Mouse (Mus musculus) neural tube, embryonic 14.5 days (tissue): ENCODE measurements at regions not wholly inside any gene's neighbourhood (a gene's known extent, or its start where the extent isn't known, plus 50 kb on each side); places are given as distances from the start of the nearest gene placed in this dataset.
A peak's percentile ranks its signal among the peaks of the same experiment; 100 is the strongest.

Source experiments
- ATAC-seq: fragments of 200-750 bp; cut with Nextera tagmentation; 2 replicates; pipeline ENCODE4 v1.8.0; 2017; ENCODE audit warnings: low read depth, mild to moderate bottlenecking, moderate TSS enrichment, moderate library complexity
- H3K27ac ChIP-seq: fragments of 300-500 bp; sonication (generic); 2 replicates; pipeline ENCODE4 v1.5.1; 2014; ENCODE audit warnings: low read depth, mild to moderate bottlenecking, control low read depth, low read length, moderate library complexity, mixed read lengths
- H3K27me3 ChIP-seq: fragments of 300-500 bp; sonication (generic); 2 replicates; pipeline ENCODE4 v1.6.1; 2014; ENCODE audit warnings: low read length; ENCODE audit not compliant: control insufficient read depth, insufficient read depth
- H3K36me3 ChIP-seq: fragments of 300-500 bp; sonication (generic); 2 replicates; pipeline ENCODE4 v1.6.1; 2014; ENCODE audit warnings: low read length, mixed read lengths; ENCODE audit not compliant: control insufficient read depth, insufficient read depth
- H3K4me1 ChIP-seq: fragments of 300-500 bp; sonication (generic); 2 replicates; pipeline ENCODE4 v1.6.1; 2014; ENCODE audit warnings: low read length; ENCODE audit not compliant: control insufficient read depth, insufficient read depth
- H3K4me2 ChIP-seq: fragments of 300-500 bp; sonication (generic); 2 replicates; pipeline ENCODE4 v1.6.1; 2014; ENCODE audit warnings: mild to moderate bottlenecking, low read depth, low read length, control low read depth
- H3K4me3 ChIP-seq: fragments of 300-500 bp; sonication (generic); 2 replicates; pipeline ENCODE4 v1.5.1; 2014; ENCODE audit warnings: low read depth, low read length, control low read depth, mixed read lengths
- H3K9ac ChIP-seq: fragments of 300-500 bp; sonication (generic); replicated peaks from 2 replicates; pipeline ENCODE4 v1.6.1; 2014; ENCODE audit warnings: low read depth, mild to moderate bottlenecking, control low read depth, low read length, mixed read lengths
- H3K9me3 ChIP-seq: fragments of 300-500 bp; sonication (generic); 2 replicates; pipeline ENCODE4 v1.6.1; 2016; ENCODE audit warnings: low read length; ENCODE audit not compliant: control insufficient read depth
- WGBS: fragments of 180-500 bp; shearing (Covaris S2); extraction: QIAGEN DNeasy Blood & Tissue Kit; methylation state at CpG from one replicate; pipeline ENCODE4 v1.1.7; 2014; 5-methylcytosine and 5-hydroxymethylcytosine counted together

GRCm38 (mm10) chr1:118741286-118741685 is 113.5 kb downstream of the Tfcp2l1 start:
- H3K4me3 ChIP-seq = no peak overlapping the region
- no peaks in the 10 kb centered on the region for H3K27me3 ChIP-seq
- H3K4me2 ChIP-seq = no peak overlapping the region
- no peak overlapping the region for H3K9ac ChIP-seq
- no peaks in the 10 kb centered on the region for H3K9me3 ChIP-seq
- no peaks in the 10 kb centered on the region for H3K4me1 ChIP-seq
- WGBS = 84% methylated on average over 5 of the region's 5 CpGs
- H3K36me3 ChIP-seq = no peaks in the 10 kb centered on the region
- no peak overlapping the region for H3K27ac ChIP-seq
- no peak for ATAC-seq

GRCm38 (mm10) chr1:118748196-118748595 is 120.5 kb downstream of the Tfcp2l1 start:
- no peaks in the 10 kb centered on the region for H3K4me1 ChIP-seq
- no peak for ATAC-seq
- no peaks in the 10 kb centered on the region for H3K27me3 ChIP-seq
- no peak overlapping the region for H3K4me3 ChIP-seq
- no peak overlapping the region for H3K4me2 ChIP-seq
- H3K9ac ChIP-seq = no peak overlapping the region
- H3K27ac ChIP-seq = no peak overlapping the region
- WGBS = 71% methylated on average over 5 of the region's 5 CpGs
- H3K36me3 ChIP-seq = no peaks in the 10 kb centered on the region
- H3K9me3 ChIP-seq = no peaks in the 10 kb centered on the region

DNA sequence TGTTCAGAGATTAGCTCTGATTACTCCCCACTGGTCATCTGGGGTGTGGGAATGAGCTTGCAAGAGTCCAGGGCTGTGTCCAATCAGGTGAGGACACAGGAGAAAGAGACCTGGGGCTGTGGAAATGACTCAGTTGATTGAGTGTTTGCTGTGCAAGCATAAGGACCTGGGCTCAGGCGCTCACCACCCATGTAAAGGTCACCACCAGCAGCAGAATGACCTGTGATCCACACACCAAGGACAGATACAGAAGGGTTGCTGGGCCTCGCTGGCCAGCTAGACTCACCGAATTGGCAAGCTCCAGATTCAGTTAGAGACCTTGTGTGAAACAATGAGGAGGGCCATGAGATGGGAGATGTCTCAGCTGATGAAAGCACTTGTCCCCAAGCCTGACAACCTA is 125.1 kb downstream of the Tfcp2l1 start:
- Histone ChIP-seq H3K4me1 (no peaks in the 10 kb centered on the region), H3K27ac (no peak overlapping the region), H3K36me3 (no peaks in the 10 kb centered on the region), H3K9me3 (no peaks in the 10 kb centered on the region), H3K4me2 (no peak overlapping the region), H3K9ac (no peak overlapping the region), H3K4me3 (no peak overlapping the region), H3K27me3 (no peaks in the 10 kb centered on the region)
- no peak for ATAC-seq
- 93% methylated on average over 3 of the region's 3 CpGs for WGBS

DNA sequence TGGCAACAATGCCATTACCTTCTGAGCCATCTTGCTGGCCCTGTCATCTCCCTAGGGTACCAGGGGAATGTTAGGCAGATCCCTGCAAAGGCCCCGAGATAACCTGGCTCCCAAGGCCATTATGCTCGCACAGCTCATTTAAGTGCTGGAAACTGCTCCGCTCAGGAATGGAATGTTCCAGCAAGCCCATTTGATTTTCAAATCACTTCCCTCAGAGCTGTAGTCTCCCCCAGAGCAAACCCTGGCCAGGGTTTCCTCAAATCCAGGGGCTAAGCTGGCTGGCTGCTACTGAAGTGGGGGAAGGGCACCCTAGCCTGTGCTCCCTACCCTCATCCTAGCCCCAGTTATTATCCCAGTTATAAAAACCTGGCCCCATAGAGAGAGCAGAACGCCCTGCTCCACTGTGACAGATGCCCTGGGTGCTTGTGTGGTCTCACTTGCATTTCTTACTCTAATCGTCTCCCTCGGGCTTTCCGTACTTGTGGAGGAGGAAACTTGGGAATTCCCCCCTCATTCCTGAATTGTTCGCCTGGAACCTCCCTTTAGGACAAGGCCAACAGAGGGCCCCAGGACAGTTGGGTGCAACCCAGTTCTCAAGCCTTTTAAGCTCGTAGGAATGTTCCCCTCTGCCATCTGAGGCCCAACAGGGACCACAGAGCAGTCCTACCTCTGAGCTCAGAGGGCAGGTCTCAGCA is 128.6 kb downstream of the Tfcp2l1 start:
- no peak overlapping the region for H3K4me3 ChIP-seq
- no peak for ATAC-seq
- no peaks in the 10 kb centered on the region for H3K9me3 ChIP-seq
- no peak overlapping the region for H3K27ac ChIP-seq
- no peak overlapping the region for H3K9ac ChIP-seq
- H3K27me3 ChIP-seq = no peaks in the 10 kb centered on the region
- no peaks in the 10 kb centered on the region for H3K36me3 ChIP-seq
- WGBS = 53% methylated on average over 9 of the region's 9 CpGs
- no peak overlapping the region for H3K4me2 ChIP-seq
- no peaks in the 10 kb centered on the region for H3K4me1 ChIP-seq

GRCm38 (mm10) chr1:118757340-118758030 is 129.7 kb downstream of the Tfcp2l1 start:
- H3K27ac ChIP-seq = no peak overlapping the region
- WGBS = 76% methylated on average over 3 of the region's 4 CpGs
- ATAC-seq = no peak
- no peak overlapping the region for H3K4me2 ChIP-seq
- H3K36me3 ChIP-seq = no peaks in the 10 kb centered on the region
- H3K9ac ChIP-seq = no peak overlapping the region
- H3K4me3 ChIP-seq = no peak overlapping the region
- no peaks in the 10 kb centered on the region for H3K27me3 ChIP-seq
- H3K9me3 ChIP-seq = no peaks in the 10 kb centered on the region
- no peaks in the 10 kb centered on the region for H3K4me1 ChIP-seq

DNA sequence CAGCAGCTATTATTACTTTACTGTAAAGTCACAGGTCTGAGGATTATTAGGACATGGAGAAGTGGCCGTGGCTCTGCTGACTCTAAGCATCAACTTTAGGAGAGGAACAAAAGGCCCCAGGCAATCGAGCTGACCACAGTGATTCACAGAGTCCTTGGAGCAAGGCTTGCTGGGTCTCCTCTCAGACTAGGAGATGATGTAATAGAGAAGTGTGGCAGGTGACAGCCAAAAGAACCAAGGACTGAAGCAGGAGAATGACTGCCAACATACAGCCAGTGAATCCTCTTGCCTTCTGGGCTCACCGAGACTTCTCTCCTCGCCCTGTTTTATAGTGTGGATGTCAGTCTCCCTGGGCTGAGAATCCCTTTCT is 130.3 kb downstream of the Tfcp2l1 start:
- no peaks in the 10 kb centered on the region for H3K36me3 ChIP-seq
- H3K9ac ChIP-seq = no peak overlapping the region
- H3K4me1 ChIP-seq = no peaks in the 10 kb centered on the region
- H3K9me3 ChIP-seq = no peaks in the 10 kb centered on the region
- H3K27me3 ChIP-seq = no peaks in the 10 kb centered on the region
- no peak for ATAC-seq
- H3K4me3 ChIP-seq = no peak overlapping the region
- no peak overlapping the region for H3K27ac ChIP-seq
- no peak overlapping the region for H3K4me2 ChIP-seq
- WGBS = 79% methylated on average over 4 of the region's 4 CpGs

- no peaks in the 10 kb centered on the region for H3K9me3 ChIP-seq
- H3K4me3 ChIP-seq = no peak overlapping the region
- H3K4me1 ChIP-seq = no peaks in the 10 kb centered on the region
- WGBS = 27% methylated on average over 7 of the region's 7 CpGs
- H3K4me2 ChIP-seq = no peak overlapping the region
- no peak overlapping the region for H3K9ac ChIP-seq
- no peak overlapping the region for H3K27ac ChIP-seq
- no peaks in the 10 kb centered on the region for H3K27me3 ChIP-seq
- ATAC-seq = peak; percentile 88
- H3K36me3 ChIP-seq = no peaks in the 10 kb centered on the region
Observed at GRCm38 (mm10) chr1:118759141-118759932, 131.6 kb downstream of the Tfcp2l1 start.

DNA sequence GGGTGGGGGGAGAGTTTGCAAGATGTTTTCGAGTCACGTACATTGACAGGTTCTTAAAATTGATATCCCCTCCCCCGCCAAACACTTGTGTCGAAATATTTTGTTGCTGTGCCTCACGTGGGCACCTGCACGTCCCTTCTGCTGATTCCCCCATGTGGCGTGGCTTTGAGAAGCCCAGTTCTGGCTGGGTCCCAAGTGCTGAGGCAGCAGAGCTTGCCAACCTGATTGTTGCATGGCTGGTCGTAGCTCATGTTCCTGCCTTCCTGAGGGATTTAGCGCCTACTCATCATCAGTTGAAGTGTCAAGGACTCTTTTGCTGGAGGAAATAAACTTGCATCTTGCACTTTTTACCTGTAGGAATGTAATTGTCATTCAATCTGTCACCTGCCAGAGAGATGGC is 137.8 kb downstream of the Tfcp2l1 start:
- H3K36me3 ChIP-seq = no peaks in the 10 kb centered on the region
- H3K9me3 ChIP-seq = no peaks in the 10 kb centered on the region
- no peak for ATAC-seq
- no peak overlapping the region for H3K9ac ChIP-seq
- no peaks in the 10 kb centered on the region for H3K4me1 ChIP-seq
- WGBS = 64% methylated on average over 9 of the region's 9 CpGs
- H3K27me3 ChIP-seq = no peaks in the 10 kb centered on the region
- H3K4me3 ChIP-seq = no peak overlapping the region
- no peak overlapping the region for H3K4me2 ChIP-seq
- H3K27ac ChIP-seq = no peak overlapping the region

DNA sequence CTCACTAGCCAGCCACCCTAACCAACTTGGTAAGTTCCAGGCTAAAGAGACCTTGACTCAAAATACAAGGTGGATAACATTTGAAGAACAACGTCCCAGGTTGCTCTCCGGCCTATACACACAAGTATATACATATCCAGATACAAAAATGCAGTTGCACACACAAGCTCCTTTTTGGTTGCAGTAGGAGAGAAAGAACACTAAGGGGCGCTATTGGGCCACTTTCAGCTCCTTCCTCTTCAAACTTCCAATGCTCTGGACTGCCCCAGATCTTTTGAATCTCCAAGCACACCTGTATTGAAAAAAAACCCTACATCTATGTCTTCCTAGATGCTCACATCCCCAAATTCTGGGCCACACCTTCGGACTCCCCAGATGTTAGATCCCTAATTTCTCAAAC is 141.1 kb downstream of the Tfcp2l1 start:
- no peaks in the 10 kb centered on the region for H3K4me1 ChIP-seq
- no peak overlapping the region for H3K9ac ChIP-seq
- no peaks in the 10 kb centered on the region for H3K27me3 ChIP-seq
- no peaks in the 10 kb centered on the region for H3K36me3 ChIP-seq
- ATAC-seq = peak; percentile 18
- 24% methylated on average over 4 of the region's 4 CpGs for WGBS
- H3K4me3 ChIP-seq = no peak overlapping the region
- H3K27ac ChIP-seq = no peak overlapping the region
- H3K4me2 ChIP-seq = no peak overlapping the region
- no peaks in the 10 kb centered on the region for H3K9me3 ChIP-seq
